In the genomic region with DNA sequence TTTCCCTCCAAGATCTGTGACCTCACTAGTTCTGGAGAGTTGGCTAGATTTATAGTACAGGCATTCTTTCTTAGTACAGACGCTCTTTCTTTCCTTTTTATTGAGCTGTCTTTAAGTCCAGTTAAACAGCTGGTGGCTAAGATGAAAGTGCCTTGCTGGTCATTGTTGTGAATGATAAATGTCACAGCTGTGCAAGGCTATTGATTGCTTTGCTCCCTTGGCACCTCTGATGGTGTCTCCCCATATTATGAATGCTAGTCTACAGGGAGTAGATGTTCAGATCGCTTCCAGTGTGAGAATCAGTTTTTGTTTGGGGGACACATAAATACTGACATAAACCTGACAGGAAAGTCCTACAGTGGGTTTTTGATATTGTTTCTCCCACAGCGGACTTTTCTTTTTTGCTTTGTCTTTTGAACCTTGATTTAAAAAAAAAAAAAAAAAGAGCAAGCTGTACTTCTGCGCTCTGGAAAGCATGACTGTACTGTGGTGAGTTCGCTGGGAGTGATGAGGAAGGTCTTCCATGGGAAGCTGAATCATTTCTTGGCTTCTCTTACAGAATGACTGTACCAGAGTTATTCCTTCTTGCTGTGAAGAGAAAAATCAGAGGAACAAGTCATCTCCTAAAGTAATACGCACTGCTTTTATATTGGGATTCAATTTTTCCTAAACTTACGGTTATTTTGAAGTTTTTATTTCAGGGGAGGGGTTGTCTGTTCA, we compare ENCODE assay signal across 13 mouse cellular contexts.
DNase-seq lines count a peak whose midpoint lies in the region; ATAC-seq and TF ChIP-seq lines count a peak whose summit lies in the region.
"Had no signal": no experiment of that assay in that cellular context is flagged by ENCODE, and none has a peak within 500 bp of the region (broad histone marks: within the 10 kb centered on the region; RNA-seq: fewer than 3 reads in every experiment).

No protein-coding gene starts in this region.

- peaks cover 11% of the 10 kb centered on the region for H3K4me1 ChIP-seq in heart, postnatal 0 days (ENCODE audit: control insufficient read depth, insufficient read depth)
- H3K4me1 ChIP-seq in stomach, embryonic 16.5 days (ENCODE audit: control insufficient read depth, insufficient read depth, low read length) = peaks cover 11% of the 10 kb centered on the region
- H3K4me1 ChIP-seq in stomach, postnatal 0 days (replicated peaks; ENCODE audit: control insufficient read depth, insufficient read depth) = peaks cover 4% of the 10 kb centered on the region; the same call in 1 of the 2 replicates
- H3K4me1 ChIP-seq in embryonic fibroblast, embryonic 13.5 days (ENCODE audit: control insufficient read depth, insufficient read depth, low read length) = peaks cover 14% of the 10 kb centered on the region
- no peaks in the 10 kb centered on the region for H3K4me1 ChIP-seq in forebrain, embryonic 11.5 days (replicated peaks; ENCODE audit: control insufficient read depth, insufficient read depth, low read length)
- H3K4me1 ChIP-seq: hindbrain, embryonic 15.5 days had no signal

- no peak for DNase-seq in heart, postnatal 0 days (ENCODE audit: low spot score)
- no peak for DNase-seq in heart, postnatal 10 days
- DNase-seq in stomach, postnatal 0 days (ENCODE audit: low spot score) = no peak
- no peak for DNase-seq in forebrain, embryonic 11.5 days (ENCODE audit: low spot score)
- DNase-seq in cerebellum, adult 18-20 months = no peak
- DNase-seq: cerebellum, postnatal 14 days; left cerebral cortex, postnatal 4 days; liver, postnatal 0 days had no signal

- H3K27ac ChIP-seq in heart, postnatal 0 days (ENCODE audit: low read depth) = peak overlapping the region; percentile 52
- peak overlapping the region; percentile 34; the same call in 1 of the 2 replicates for H3K27ac ChIP-seq in stomach, embryonic 16.5 days (ENCODE audit: low read length)
- no peak overlapping the region for H3K27ac ChIP-seq in stomach, postnatal 0 days (replicated peaks)
- H3K27ac ChIP-seq in embryonic fibroblast, embryonic 13.5 days (ENCODE audit: insufficient read depth, low read length) = peak overlapping the region; percentile 98
- no peak overlapping the region for H3K27ac ChIP-seq in forebrain, embryonic 11.5 days (ENCODE audit: low read depth, low read length)
- H3K27ac ChIP-seq: hindbrain, embryonic 15.5 days had no signal

- H3K4me3 ChIP-seq in heart, postnatal 0 days (ENCODE audit: low read depth, low read length) = no peak overlapping the region
- H3K4me3 ChIP-seq in stomach, embryonic 16.5 days (replicated peaks; ENCODE audit: low read length) = no peak overlapping the region
- H3K4me3 ChIP-seq in stomach, postnatal 0 days (ENCODE audit: low read depth, low read length) = no peak overlapping the region
- H3K4me3 ChIP-seq in embryonic fibroblast, embryonic 13.5 days (ENCODE audit: insufficient read depth, low read length) = no peak overlapping the region
- no peak overlapping the region for H3K4me3 ChIP-seq in forebrain, embryonic 11.5 days (ENCODE audit: low read depth, low read length)
- H3K4me3 ChIP-seq: embryonic facial prominence, embryonic 15.5 days; hindbrain, embryonic 15.5 days; megakaryocyte, embryonic 14.5 days had no signal

- no peak for TF ChIP-seq EP300 in heart, postnatal 0 days (IDR thresholded peaks at IDR 0.05; ENCODE audit: low read depth)
- no peak for TF ChIP-seq EP300 in stomach, postnatal 0 days (optimal IDR thresholded peaks at IDR 0.05)

- ATAC-seq in heart, postnatal 0 days (ENCODE audit: insufficient read depth, low read depth) = peak; percentile 55; the same call in 1 of the 2 replicates
- ATAC-seq in stomach, embryonic 16.5 days (ENCODE audit: insufficient read depth, low FRiP score) = no peak
- no peak for ATAC-seq in stomach, postnatal 0 days (ENCODE audit: low FRiP score, low TSS enrichment)
- ATAC-seq in forebrain, embryonic 11.5 days (replicated peaks; ENCODE audit: low FRiP score) = no peak
- ATAC-seq: liver, postnatal 0 days had no signal

- no peaks in the 10 kb centered on the region for H3K9me3 ChIP-seq in heart, postnatal 0 days (replicated peaks; ENCODE audit: control insufficient read depth, low read length)
- H3K9me3 ChIP-seq in stomach, embryonic 16.5 days (replicated peaks; ENCODE audit: control insufficient read depth, low read length) = no peaks in the 10 kb centered on the region
- no peaks in the 10 kb centered on the region for H3K9me3 ChIP-seq in stomach, postnatal 0 days (ENCODE audit: control insufficient read depth, low read length)
- no peaks in the 10 kb centered on the region for H3K9me3 ChIP-seq in forebrain, embryonic 11.5 days (ENCODE audit: control insufficient read depth, low read length)
- H3K9me3 ChIP-seq: embryonic facial prominence, embryonic 15.5 days; hindbrain, embryonic 15.5 days; megakaryocyte, embryonic 14.5 days had no signal

- TF ChIP-seq CTCF in heart, postnatal 0 days (IDR thresholded peaks at IDR 0.05; ENCODE audit: low read depth) = no peak
- no peak for TF ChIP-seq CTCF in stomach, postnatal 0 days (IDR thresholded peaks at IDR 0.05; ENCODE audit: low read depth)
- no peak for TF ChIP-seq CTCF in embryonic fibroblast, embryonic 13.5 days (IDR thresholded peaks at IDR 0.05; ENCODE audit: borderline replicate concordance, insufficient read depth, low read length)

- no peaks in the 10 kb centered on the region for H3K27me3 ChIP-seq in heart, postnatal 0 days (ENCODE audit: control insufficient read depth, insufficient read depth, low read length)
- no peaks in the 10 kb centered on the region for H3K27me3 ChIP-seq in stomach, embryonic 16.5 days (ENCODE audit: control insufficient read depth, insufficient read depth, low read length)
- H3K27me3 ChIP-seq in stomach, postnatal 0 days (ENCODE audit: control insufficient read depth, insufficient read depth, low read length) = no peaks in the 10 kb centered on the region
- no peaks in the 10 kb centered on the region for H3K27me3 ChIP-seq in forebrain, embryonic 11.5 days (ENCODE audit: control insufficient read depth, insufficient read depth, low read length)
- H3K27me3 ChIP-seq: embryonic facial prominence, embryonic 15.5 days; hindbrain, embryonic 15.5 days; megakaryocyte, embryonic 14.5 days had no signal

- WGBS in heart, postnatal 0 days = 67% methylated on average over 7 of the region's 7 CpGs
- 64% methylated on average over 7 of the region's 7 CpGs for WGBS in stomach, embryonic 16.5 days
- WGBS in stomach, postnatal 0 days = 56% methylated on average over 7 of the region's 7 CpGs
- WGBS in forebrain, embryonic 11.5 days = 86% methylated on average over 7 of the region's 7 CpGs

- no peaks in the 10 kb centered on the region for H3K36me3 ChIP-seq in heart, postnatal 0 days (replicated peaks; ENCODE audit: control insufficient read depth, insufficient read depth, low read length)
- H3K36me3 ChIP-seq in stomach, embryonic 16.5 days (ENCODE audit: control insufficient read depth, insufficient read depth, low read length) = no peaks in the 10 kb centered on the region
- no peaks in the 10 kb centered on the region for H3K36me3 ChIP-seq in stomach, postnatal 0 days (ENCODE audit: control insufficient read depth, insufficient read depth, low read length)
- no peaks in the 10 kb centered on the region for H3K36me3 ChIP-seq in forebrain, embryonic 11.5 days (ENCODE audit: control insufficient read depth, insufficient read depth, low read length)
- H3K36me3 ChIP-seq: embryonic facial prominence, embryonic 15.5 days; hindbrain, embryonic 15.5 days had no signal

- H3K9ac ChIP-seq in heart, postnatal 0 days (replicated peaks; ENCODE audit: low read depth, low read length) = no peak overlapping the region
- H3K9ac ChIP-seq in stomach, embryonic 16.5 days (ENCODE audit: low read length) = no peak overlapping the region
- no peak overlapping the region for H3K9ac ChIP-seq in stomach, postnatal 0 days (ENCODE audit: low read length)
- H3K9ac ChIP-seq in forebrain, embryonic 11.5 days (ENCODE audit: low read length) = no peak overlapping the region
- H3K9ac ChIP-seq: embryonic facial prominence, embryonic 15.5 days; hindbrain, embryonic 15.5 days; liver, postnatal 0 days had no signal

- TF ChIP-seq POLR2A in embryonic fibroblast, embryonic 13.5 days (IDR thresholded peaks at IDR 0.05; ENCODE audit: low read depth, low read length) = no peak

- no peak overlapping the region for H3K4me2 ChIP-seq in heart, postnatal 0 days (ENCODE audit: low read depth, low read length)
- H3K4me2 ChIP-seq in stomach, embryonic 16.5 days (ENCODE audit: low read depth, low read length) = no peak overlapping the region
- H3K4me2 ChIP-seq in stomach, postnatal 0 days (replicated peaks; ENCODE audit: low read depth) = no peak overlapping the region
- H3K4me2 ChIP-seq in forebrain, embryonic 11.5 days (ENCODE audit: low read depth, low read length, severe bottlenecking) = no peak overlapping the region
- H3K4me2 ChIP-seq: embryonic facial prominence, embryonic 15.5 days; hindbrain, embryonic 15.5 days had no signal

- intact Hi-C loops in heart, postnatal 10 days (cut with DNase I) = no loop called here

Comparison
In these comparisons a context has a peak if more than half of its experiments do, and no peak if none do; other contexts are left out.
1. H3K27ac ChIP-seq: peak in heart, postnatal 0 days (single experiment), stomach, embryonic 16.5 days (single experiment) and embryonic fibroblast, embryonic 13.5 days (single experiment); none in stomach, postnatal 0 days (single experiment) and forebrain, embryonic 11.5 days (single experiment).